Mouse (Mus musculus): Measurements from ENCODE around the gene Dgkg. TPM values are rescaled to one million over a fixed set of nuclear protein-coding genes. Genes with fewer than 3 reads are reported as not detected.

The Dgkg gene
- polyA plus RNA-seq, 1 experiment from 2014 or later: 0.15 TPM

GRCm38 (mm10) chr16:22625987-22626386, 31.0 kb downstream of the Dgkg start:
- Histone ChIP-seq H3K4me2 (ENCODE audit: low read depth, low read length) (no peak overlapping the region), H3K36me3 (replicated peaks; ENCODE audit: control insufficient read depth, insufficient read depth, low read depth, low read length) (no peaks in the 10 kb centered on the region), H3K27me3 (ENCODE audit: control insufficient read depth, insufficient read depth, low read length) (no peaks in the 10 kb centered on the region), H3K4me3 (ENCODE audit: low read depth, low read length) (no peak overlapping the region), H3K9me3 (replicated peaks; ENCODE audit: control insufficient read depth, low read length) (no peaks in the 10 kb centered on the region), H3K27ac (replicated peaks; ENCODE audit: low read depth, low read length) (no peak overlapping the region), H3K9ac (replicated peaks; ENCODE audit: low read length) (no peak overlapping the region), H3K4me1 (ENCODE audit: control insufficient read depth, insufficient read depth, low read length) (no peaks in the 10 kb centered on the region)
- ATAC-seq (replicated peaks; ENCODE audit: insufficient number of reproducible peaks, low FRiP score, low TSS enrichment, low read depth) (no peak), DNase-seq (ENCODE audit: low spot score) (no peak)
- WGBS: 90% methylated on average over 5 of the region's 5 CpGs

GRCm38 (mm10) chr16:22625412-22625811, 31.6 kb downstream of the Dgkg start:
- no peak for DNase-seq (ENCODE audit: low spot score)

GRCm38 (mm10) chr16:22622286-22622685, 34.7 kb downstream of the Dgkg start:
- ATAC-seq (replicated peaks; ENCODE audit: insufficient number of reproducible peaks, low FRiP score, low TSS enrichment, low read depth) (no peak), DNase-seq (ENCODE audit: low spot score) (no peak)
- 25% methylated on average over 9 of the region's 9 CpGs for WGBS
- H3K9me3 ChIP-seq (replicated peaks; ENCODE audit: control insufficient read depth, low read length): no peaks in the 10 kb centered on the region
- no peaks in the 10 kb centered on the region for H3K36me3 ChIP-seq (replicated peaks; ENCODE audit: control insufficient read depth, insufficient read depth, low read depth, low read length)
- H3K27ac ChIP-seq (replicated peaks; ENCODE audit: low read depth, low read length): no peak overlapping the region
- no peaks in the 10 kb centered on the region for H3K4me1 ChIP-seq (ENCODE audit: control insufficient read depth, insufficient read depth, low read length)
- no peak overlapping the region for H3K4me3 ChIP-seq (ENCODE audit: low read depth, low read length)
- no peak overlapping the region for H3K9ac ChIP-seq (replicated peaks; ENCODE audit: low read length)
- H3K4me2 ChIP-seq (ENCODE audit: low read depth, low read length): no peak overlapping the region
- no peaks in the 10 kb centered on the region for H3K27me3 ChIP-seq (ENCODE audit: control insufficient read depth, insufficient read depth, low read length)

More at GRCm38 (mm10) chr16:22625412-22625811, 31.6 kb downstream of the Dgkg start:
- H3K36me3 ChIP-seq (replicated peaks; ENCODE audit: control insufficient read depth, insufficient read depth, low read depth, low read length): no peaks in the 10 kb centered on the region
- ATAC-seq (replicated peaks; ENCODE audit: insufficient number of reproducible peaks, low FRiP score, low TSS enrichment, low read depth): no peak
- no peaks in the 10 kb centered on the region for H3K9me3 ChIP-seq (replicated peaks; ENCODE audit: control insufficient read depth, low read length)
- no peak overlapping the region for H3K9ac ChIP-seq (replicated peaks; ENCODE audit: low read length)
- H3K4me2 ChIP-seq (ENCODE audit: low read depth, low read length): no peak overlapping the region
- no peaks in the 10 kb centered on the region for H3K27me3 ChIP-seq (ENCODE audit: control insufficient read depth, insufficient read depth, low read length)
- H3K4me1 ChIP-seq (ENCODE audit: control insufficient read depth, insufficient read depth, low read length): no peaks in the 10 kb centered on the region
- H3K4me3 ChIP-seq (ENCODE audit: low read depth, low read length): no peak overlapping the region
- H3K27ac ChIP-seq (replicated peaks; ENCODE audit: low read depth, low read length): no peak overlapping the region
- WGBS: 84% methylated on average over 5 of the region's 5 CpGs

GRCm38 (mm10) chr16:22621299-22621920, 35.6 kb downstream of the Dgkg start:
- Histone ChIP-seq H3K36me3 (replicated peaks; ENCODE audit: control insufficient read depth, insufficient read depth, low read depth, low read length) (no peaks in the 10 kb centered on the region), H3K9ac (replicated peaks; ENCODE audit: low read length) (no peak overlapping the region), H3K4me2 (ENCODE audit: low read depth, low read length) (no peak overlapping the region), H3K27me3 (ENCODE audit: control insufficient read depth, insufficient read depth, low read length) (no peaks in the 10 kb centered on the region), H3K27ac (replicated peaks; ENCODE audit: low read depth, low read length) (no peak overlapping the region), H3K9me3 (replicated peaks; ENCODE audit: control insufficient read depth, low read length) (no peaks in the 10 kb centered on the region), H3K4me3 (ENCODE audit: low read depth, low read length) (no peak overlapping the region), H3K4me1 (ENCODE audit: control insufficient read depth, insufficient read depth, low read length) (no peaks in the 10 kb centered on the region)
- DNase-seq (ENCODE audit: low spot score): no peak
- WGBS: 85% methylated on average over 13 of the region's 13 CpGs
- no peak for ATAC-seq (replicated peaks; ENCODE audit: insufficient number of reproducible peaks, low FRiP score, low TSS enrichment, low read depth)

- Histone ChIP-seq H3K4me2 (ENCODE audit: low read depth, low read length) (no peak overlapping the region), H3K27me3 (ENCODE audit: control insufficient read depth, insufficient read depth, low read length) (no peaks in the 10 kb centered on the region), H3K9ac (replicated peaks; ENCODE audit: low read length) (no peak overlapping the region), H3K4me3 (ENCODE audit: low read depth, low read length) (no peak overlapping the region), H3K36me3 (replicated peaks; ENCODE audit: control insufficient read depth, insufficient read depth, low read depth, low read length) (no peaks in the 10 kb centered on the region), H3K4me1 (ENCODE audit: control insufficient read depth, insufficient read depth, low read length) (no peaks in the 10 kb centered on the region), H3K9me3 (replicated peaks; ENCODE audit: control insufficient read depth, low read length) (no peaks in the 10 kb centered on the region), H3K27ac (replicated peaks; ENCODE audit: low read depth, low read length) (no peak overlapping the region)
- DNase-seq (ENCODE audit: low spot score): no peak
- WGBS: 87% methylated on average over 8 of the region's 8 CpGs
- no peak for ATAC-seq (replicated peaks; ENCODE audit: insufficient number of reproducible peaks, low FRiP score, low TSS enrichment, low read depth)
Observed at GRCm38 (mm10) chr16:22618424-22619056, 38.5 kb downstream of the Dgkg start.

GRCm38 (mm10) chr16:22615805-22616204, 41.2 kb downstream of the Dgkg start:
- Histone ChIP-seq H3K4me2 (ENCODE audit: low read depth, low read length) (no peak overlapping the region), H3K27ac (replicated peaks; ENCODE audit: low read depth, low read length) (no peak overlapping the region), H3K9ac (replicated peaks; ENCODE audit: low read length) (no peak overlapping the region), H3K27me3 (ENCODE audit: control insufficient read depth, insufficient read depth, low read length) (no peaks in the 10 kb centered on the region), H3K9me3 (replicated peaks; ENCODE audit: control insufficient read depth, low read length) (no peaks in the 10 kb centered on the region), H3K4me1 (ENCODE audit: control insufficient read depth, insufficient read depth, low read length) (no peaks in the 10 kb centered on the region), H3K36me3 (replicated peaks; ENCODE audit: control insufficient read depth, insufficient read depth, low read depth, low read length) (no peaks in the 10 kb centered on the region), H3K4me3 (ENCODE audit: low read depth, low read length) (no peak overlapping the region)
- 79% methylated on average over 4 of the region's 4 CpGs for WGBS
- DNase-seq (ENCODE audit: low spot score): no peak
- no peak for ATAC-seq (replicated peaks; ENCODE audit: insufficient number of reproducible peaks, low FRiP score, low TSS enrichment, low read depth)

GRCm38 (mm10) chr16:22613186-22614073, 43.6 kb downstream of the Dgkg start:
- Histone ChIP-seq H3K9me3 (replicated peaks; ENCODE audit: control insufficient read depth, low read length) (no peaks in the 10 kb centered on the region), H3K4me3 (ENCODE audit: low read depth, low read length) (no peak overlapping the region), H3K9ac (replicated peaks; ENCODE audit: low read length) (no peak overlapping the region), H3K27ac (replicated peaks; ENCODE audit: low read depth, low read length) (no peak overlapping the region), H3K36me3 (replicated peaks; ENCODE audit: control insufficient read depth, insufficient read depth, low read depth, low read length) (no peaks in the 10 kb centered on the region), H3K27me3 (ENCODE audit: control insufficient read depth, insufficient read depth, low read length) (no peaks in the 10 kb centered on the region), H3K4me2 (ENCODE audit: low read depth, low read length) (no peak overlapping the region), H3K4me1 (ENCODE audit: control insufficient read depth, insufficient read depth, low read length) (no peaks in the 10 kb centered on the region)
- no peak for ATAC-seq (replicated peaks; ENCODE audit: insufficient number of reproducible peaks, low FRiP score, low TSS enrichment, low read depth)
- 51% methylated on average over 9 of the region's 9 CpGs for WGBS
- peak; percentile 80 for DNase-seq (ENCODE audit: low spot score)

- no peaks in the 10 kb centered on the region for H3K4me1 ChIP-seq (ENCODE audit: control insufficient read depth, insufficient read depth, low read length)
- ATAC-seq (replicated peaks; ENCODE audit: insufficient number of reproducible peaks, low FRiP score, low TSS enrichment, low read depth) (no peak), DNase-seq (ENCODE audit: low spot score) (no peak)
- H3K9ac ChIP-seq (replicated peaks; ENCODE audit: low read length): no peak overlapping the region
- 43% methylated on average over 6 of the region's 6 CpGs for WGBS
- H3K27ac ChIP-seq (replicated peaks; ENCODE audit: low read depth, low read length): no peak overlapping the region
- no peak overlapping the region for H3K4me2 ChIP-seq (ENCODE audit: low read depth, low read length)
- no peaks in the 10 kb centered on the region for H3K9me3 ChIP-seq (replicated peaks; ENCODE audit: control insufficient read depth, low read length)
- H3K4me3 ChIP-seq (ENCODE audit: low read depth, low read length): no peak overlapping the region
- H3K36me3 ChIP-seq (replicated peaks; ENCODE audit: control insufficient read depth, insufficient read depth, low read depth, low read length): no peaks in the 10 kb centered on the region
- H3K27me3 ChIP-seq (ENCODE audit: control insufficient read depth, insufficient read depth, low read length): no peaks in the 10 kb centered on the region
Observed at GRCm38 (mm10) chr16:22608046-22608445, 49.0 kb downstream of the Dgkg start.
